ENCODE assay signal across 8 mouse cellular contexts in the genomic region with DNA sequence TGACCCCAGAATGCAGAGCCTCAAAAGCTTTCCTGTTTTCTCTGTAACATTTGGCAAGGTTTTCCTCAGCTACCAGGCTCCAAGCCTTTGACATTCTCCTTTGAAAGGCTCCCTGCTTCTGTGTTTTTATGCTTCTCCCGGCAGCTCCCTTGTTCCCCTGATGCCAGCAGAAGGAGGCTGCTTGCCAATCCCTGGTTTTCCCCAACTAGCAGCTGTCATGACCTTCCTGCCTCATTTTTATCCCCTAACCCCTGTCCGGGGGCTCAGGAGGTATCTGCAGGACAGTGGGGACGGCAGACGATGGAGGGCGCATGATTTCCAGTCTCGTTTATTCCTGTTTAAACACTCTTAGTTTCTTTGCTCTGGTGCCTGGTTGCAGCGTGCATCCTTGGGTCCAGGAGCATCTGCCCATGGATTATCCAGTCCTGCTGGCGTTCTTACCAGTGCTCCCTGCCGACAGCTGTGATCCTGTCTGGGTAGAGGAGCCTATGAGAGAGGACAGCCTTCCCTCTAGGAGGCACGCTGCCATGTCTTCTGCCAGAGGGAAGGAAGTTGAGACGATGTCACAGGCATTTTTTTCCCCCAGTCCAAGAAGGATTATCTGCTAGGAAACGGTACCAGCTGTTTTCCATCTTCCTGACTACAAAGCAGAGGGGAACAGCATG.
A peak's percentile ranks its signal among the peaks of the same experiment; 100 is the strongest.
DNase-seq lines count a peak whose midpoint lies in the region; ATAC-seq and TF ChIP-seq lines count a peak whose summit lies in the region.

No protein-coding gene starts in this region.

- H3K4me2 ChIP-seq in forebrain, embryonic 12.5 days, result peak overlapping the region; percentile 32
- peak overlapping the region; percentile 47 for H3K4me2 ChIP-seq in heart, embryonic 14.5 days (ENCODE audit: low read length)
- peak overlapping the region; percentile 36 for H3K4me2 ChIP-seq in kidney, postnatal 0 days (ENCODE audit: low read length)
- peak overlapping the region; percentile 47 for H3K4me2 ChIP-seq in limb, embryonic 13.5 days (replicated peaks)
- peak overlapping the region; percentile 37 for H3K4me2 ChIP-seq in midbrain, postnatal 0 days (ENCODE audit: low read depth, low read length, poor library complexity, severe bottlenecking)

- peaks cover 34% of the 10 kb centered on the region for H3K4me1 ChIP-seq in forebrain, embryonic 12.5 days
- H3K4me1 ChIP-seq in heart, embryonic 14.5 days (ENCODE audit: control insufficient read depth in 2 of 2, insufficient read depth in 2 of 2, low read length in 2 of 2), result peaks cover 24 to 41% of the 10 kb centered on the region in 2 experiments
- no peaks in the 10 kb centered on the region for H3K4me1 ChIP-seq in kidney, postnatal 0 days (replicated peaks; ENCODE audit: insufficient read depth, low read length)
- peaks cover 46% of the 10 kb centered on the region for H3K4me1 ChIP-seq in limb, embryonic 13.5 days
- H3K4me1 ChIP-seq in midbrain, postnatal 0 days (ENCODE audit: insufficient read depth, low read length), result peaks cover 12% of the 10 kb centered on the region; the same call in 1 of the 2 replicates

- H3K4me3 ChIP-seq in forebrain, embryonic 12.5 days (replicated peaks), result no peak overlapping the region
- no peak overlapping the region for H3K4me3 ChIP-seq in heart, embryonic 14.5 days (ENCODE audit: control insufficient read depth in 1 of 2, insufficient read depth in 1 of 2, low read depth in 1 of 2, low read length in 2 of 2)
- no peak overlapping the region for H3K4me3 ChIP-seq in kidney, postnatal 0 days (replicated peaks; ENCODE audit: low read depth, low read length)
- H3K4me3 ChIP-seq in limb, embryonic 13.5 days, result no peak overlapping the region
- H3K4me3 ChIP-seq in midbrain, postnatal 0 days (ENCODE audit: low read depth, low read length), result no peak overlapping the region

- H3K9ac ChIP-seq in forebrain, embryonic 12.5 days, result 0 out of 2 replicates have a peak overlapping the region, but pooled peaks have one; percentile 26
- no peak overlapping the region for H3K9ac ChIP-seq in heart, embryonic 14.5 days (ENCODE audit: low read length)
- no peak overlapping the region for H3K9ac ChIP-seq in kidney, postnatal 0 days (ENCODE audit: low read depth, low read length)
- peak overlapping the region; percentile 45; the same call in 1 of the 2 replicates for H3K9ac ChIP-seq in limb, embryonic 13.5 days
- H3K9ac ChIP-seq in midbrain, postnatal 0 days (replicated peaks; ENCODE audit: low read length, poor library complexity, severe bottlenecking), result peak overlapping the region; percentile 48

- 0 out of 2 replicates have a peak, but pooled peaks have one; percentile 4 for TF ChIP-seq CTCF in kidney, postnatal 0 days (IDR thresholded peaks at IDR 0.05; ENCODE audit: low read depth)
- peak; percentile 33 for TF ChIP-seq CTCF in midbrain, postnatal 0 days (IDR thresholded peaks at IDR 0.05)

- H3K9me3 ChIP-seq in forebrain, embryonic 12.5 days, result no peaks in the 10 kb centered on the region
- no peaks in the 10 kb centered on the region for H3K9me3 ChIP-seq in heart, embryonic 14.5 days (ENCODE audit: control insufficient read depth, low read length)
- no peaks in the 10 kb centered on the region for H3K9me3 ChIP-seq in kidney, postnatal 0 days (replicated peaks; ENCODE audit: low read length)
- no peaks in the 10 kb centered on the region for H3K9me3 ChIP-seq in limb, embryonic 13.5 days
- H3K9me3 ChIP-seq in midbrain, postnatal 0 days (ENCODE audit: low read length), result no peaks in the 10 kb centered on the region

- ATAC-seq in forebrain, embryonic 12.5 days (ENCODE audit: low FRiP score), result no peak
- ATAC-seq in heart, embryonic 14.5 days (ENCODE audit: insufficient number of reproducible peaks, insufficient read depth, low FRiP score, low read depth), result peak; percentile 51
- no peak for ATAC-seq in kidney, postnatal 0 days (replicated peaks; ENCODE audit: low FRiP score, low read depth)
- peak; percentile 74; the same call in 1 of the 2 replicates for ATAC-seq in limb, embryonic 13.5 days (ENCODE audit: low FRiP score, low read depth)
- ATAC-seq in midbrain, postnatal 0 days (ENCODE audit: low FRiP score), result peak; percentile 71
- ATAC-seq in megakaryocyte progenitor cell, adult 5-6 weeks (replicated peaks; ENCODE audit: poor library complexity), result no peak

- 23% methylated on average over 12 of the region's 12 CpGs for WGBS in forebrain, embryonic 12.5 days
- WGBS in heart, embryonic 14.5 days, result 32% methylated on average over 12 of the region's 12 CpGs
- 29% methylated on average over 12 of the region's 12 CpGs for WGBS in kidney, postnatal 0 days
- WGBS in limb, embryonic 13.5 days, result 17% methylated on average over 12 of the region's 12 CpGs
- WGBS in midbrain, postnatal 0 days, result 3% methylated on average over 12 of the region's 12 CpGs

- DNase-seq in cerebellum, adult 8-10 months, result peak; percentile 25
- peak; percentile 85 for DNase-seq in kidney, postnatal 0 days (ENCODE audit: low spot score)
- peak; percentile 91 for DNase-seq in midbrain, postnatal 0 days (ENCODE audit: low spot score)
- DNase-seq in testis, postnatal 10 days (ENCODE audit: low spot score), result peak; percentile 51

- H3K36me3 ChIP-seq in forebrain, embryonic 12.5 days (replicated peaks), result no peaks in the 10 kb centered on the region
- H3K36me3 ChIP-seq in heart, embryonic 14.5 days (ENCODE audit: control insufficient read depth, insufficient read depth, low read length), result no peaks in the 10 kb centered on the region
- no peaks in the 10 kb centered on the region for H3K36me3 ChIP-seq in kidney, postnatal 0 days (ENCODE audit: insufficient read depth, low read length)
- no peaks in the 10 kb centered on the region for H3K36me3 ChIP-seq in limb, embryonic 13.5 days
- H3K36me3 ChIP-seq in midbrain, postnatal 0 days (ENCODE audit: insufficient read depth, low read length), result no peaks in the 10 kb centered on the region

- H3K27ac ChIP-seq in forebrain, embryonic 12.5 days, result peak overlapping the region; percentile 89
- H3K27ac ChIP-seq in heart, embryonic 14.5 days (replicated peaks in 1 of 2; ENCODE audit: control insufficient read depth in 1 of 2, insufficient read depth in 1 of 2, low read depth in 2 of 2, low read length in 2 of 2), result peak overlapping the region; percentile 87 to 94
- H3K27ac ChIP-seq in kidney, postnatal 0 days, result peak overlapping the region; percentile 79
- H3K27ac ChIP-seq in limb, embryonic 13.5 days, result peak overlapping the region; percentile 90
- H3K27ac ChIP-seq in midbrain, postnatal 0 days (ENCODE audit: low read depth, low read length), result peak overlapping the region; percentile 98

- H3K27me3 ChIP-seq in forebrain, embryonic 12.5 days, result no peaks in the 10 kb centered on the region
- no peaks in the 10 kb centered on the region for H3K27me3 ChIP-seq in heart, embryonic 14.5 days (ENCODE audit: control insufficient read depth, insufficient read depth, low read length)
- no peaks in the 10 kb centered on the region for H3K27me3 ChIP-seq in kidney, postnatal 0 days (ENCODE audit: insufficient read depth, low read length)
- no peaks in the 10 kb centered on the region for H3K27me3 ChIP-seq in limb, embryonic 13.5 days
- H3K27me3 ChIP-seq in midbrain, postnatal 0 days (ENCODE audit: insufficient read depth, low read length), result no peaks in the 10 kb centered on the region

Comparison
In these comparisons a context has a peak if more than half of its experiments do, and no peak if none do; other contexts are left out.
1. DNase-seq: peak in every context shown above with its lines; median percentile 91 in midbrain, postnatal 0 days; 85 in kidney, postnatal 0 days; 51 in testis, postnatal 10 days; 25 in cerebellum, adult 8-10 months.
2. ATAC-seq: peak in heart, embryonic 14.5 days (single experiment), limb, embryonic 13.5 days (single experiment) and midbrain, postnatal 0 days (single experiment); none in forebrain, embryonic 12.5 days (single experiment), kidney, postnatal 0 days (single experiment) and megakaryocyte progenitor cell, adult 5-6 weeks (single experiment).
3. H3K9ac ChIP-seq: peak in forebrain, embryonic 12.5 days (single experiment), limb, embryonic 13.5 days (single experiment) and midbrain, postnatal 0 days (single experiment); none in heart, embryonic 14.5 days (single experiment) and kidney, postnatal 0 days (single experiment).
4. Peak in every context shown above with its lines, with median percentiles within 50 percentile points of each other: H3K27ac ChIP-seq and H3K4me2 ChIP-seq.